Mouse (Mus musculus): ENCODE measurements around the gene Cfap97d1. TPM values are rescaled to one million over a fixed set of nuclear protein-coding genes. Genes with fewer than 3 reads are reported as not detected.
A peak's percentile ranks its signal among the peaks of the same experiment; 100 is the strongest.

Gene Cfap97d1
- polyA plus RNA-seq, 1 experiment from 2014 or later, result not detected

DNA sequence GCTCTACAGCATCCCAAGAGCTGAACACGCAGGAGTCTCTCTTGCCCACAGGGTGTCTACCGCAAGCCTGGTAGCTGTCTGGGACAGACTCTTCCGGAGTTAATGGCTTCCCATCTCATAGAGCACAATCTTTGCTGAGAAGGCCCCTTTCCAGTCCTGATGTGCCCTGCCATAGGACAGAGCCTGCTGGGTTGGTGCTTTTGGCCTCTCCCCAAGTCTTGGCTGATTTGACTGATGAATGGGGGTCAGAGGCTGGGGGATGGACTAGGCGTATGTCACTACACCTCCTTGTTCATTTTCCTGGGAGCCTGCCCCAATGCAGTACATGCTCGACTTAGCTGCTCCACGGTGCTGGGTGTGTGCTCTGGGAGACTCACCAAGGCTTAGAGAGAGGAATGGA lies 53.7 kb downstream of the Cfap97d1 start:
- Histone ChIP-seq H3K36me3 (ENCODE audit: control insufficient read depth, insufficient read depth, low read length) (no peaks in the 10 kb centered on the region), H3K9ac (ENCODE audit: low read length) (no peak overlapping the region), H3K27ac (ENCODE audit: low read depth) (no peak overlapping the region), H3K4me1 (replicated peaks; ENCODE audit: control insufficient read depth, insufficient read depth, low read length) (no peaks in the 10 kb centered on the region; the same call in 1 of the 2 replicates), H3K27me3 (replicated peaks; ENCODE audit: control insufficient read depth, insufficient read depth, low read length) (no peaks in the 10 kb centered on the region), H3K9me3 (ENCODE audit: control insufficient read depth, low read length) (no peaks in the 10 kb centered on the region), H3K4me3 (ENCODE audit: low read depth, low read length) (no peak overlapping the region), H3K4me2 (ENCODE audit: low read length) (no peak overlapping the region)
- no peak for DNase-seq (ENCODE audit: low spot score)
- WGBS, result 71% methylated on average over 6 of the region's 6 CpGs
- ATAC-seq (replicated peaks; ENCODE audit: low FRiP score, low TSS enrichment, low read depth), result no peak

DNA sequence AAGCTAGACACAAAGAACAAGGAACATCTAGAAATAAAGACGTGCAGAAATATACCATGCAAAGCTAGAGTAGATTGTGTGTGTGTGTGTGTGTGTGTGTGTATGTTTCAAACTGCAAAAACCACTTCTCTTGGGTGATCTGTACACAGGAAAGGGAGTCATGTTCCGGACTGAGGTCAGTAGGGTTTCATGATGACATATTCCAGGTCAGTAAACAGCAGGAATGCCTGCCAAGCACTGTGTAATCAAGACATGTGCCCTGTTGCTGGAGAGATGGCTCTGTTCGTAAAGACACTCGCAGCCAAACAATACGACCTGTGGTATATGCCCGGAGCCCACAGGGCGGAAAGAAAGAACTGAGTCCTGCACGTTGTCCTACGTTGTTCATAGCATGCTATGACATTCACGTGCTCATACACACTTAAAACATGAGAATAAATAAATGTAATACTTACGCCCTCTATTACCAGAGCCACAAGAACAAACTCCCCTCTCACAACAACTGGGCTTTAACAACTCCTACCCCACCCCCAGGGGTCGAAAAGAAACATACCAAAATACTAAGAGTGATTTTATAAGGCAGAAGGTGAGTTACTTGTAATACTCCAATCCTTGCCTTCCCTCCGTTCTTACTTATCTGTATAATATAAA lies 55.5 kb downstream of the Cfap97d1 start:
- Histone ChIP-seq H3K4me3 (ENCODE audit: low read depth, low read length) (no peak overlapping the region), H3K9me3 (ENCODE audit: control insufficient read depth, low read length) (no peaks in the 10 kb centered on the region), H3K27me3 (replicated peaks; ENCODE audit: control insufficient read depth, insufficient read depth, low read length) (no peaks in the 10 kb centered on the region), H3K27ac (ENCODE audit: low read depth) (no peak overlapping the region), H3K9ac (ENCODE audit: low read length) (no peak overlapping the region), H3K36me3 (ENCODE audit: control insufficient read depth, insufficient read depth, low read length) (no peaks in the 10 kb centered on the region), H3K4me2 (ENCODE audit: low read length) (peak overlapping the region; percentile 9), H3K4me1 (replicated peaks; ENCODE audit: control insufficient read depth, insufficient read depth, low read length) (no peaks in the 10 kb centered on the region; the same call in 1 of the 2 replicates)
- DNase-seq (ENCODE audit: low spot score), result no peak
- 42% methylated on average over 13 of the region's 13 CpGs for WGBS
- ATAC-seq (replicated peaks; ENCODE audit: low FRiP score, low TSS enrichment, low read depth), result no peak

DNA sequence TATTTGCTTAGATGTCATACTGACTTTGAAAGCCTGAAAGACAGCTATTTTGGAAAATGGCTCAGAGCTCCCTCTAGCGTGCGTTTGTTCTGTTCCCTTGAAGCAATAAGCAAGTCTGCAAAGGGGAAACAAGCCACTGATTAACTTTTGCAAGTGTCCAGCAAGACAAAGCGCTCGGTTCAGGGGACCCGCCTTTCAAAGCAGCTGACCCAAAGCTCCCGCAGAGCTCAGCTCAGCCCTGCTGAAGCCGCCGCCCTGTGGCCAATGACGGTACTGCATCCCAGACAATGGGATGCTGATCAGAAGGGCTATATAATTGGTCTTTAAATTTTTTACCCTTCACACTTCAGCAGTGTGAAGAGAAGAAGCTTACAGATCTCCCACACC lies 56.1 kb downstream of the Cfap97d1 start:
- H3K36me3 ChIP-seq (ENCODE audit: control insufficient read depth, insufficient read depth, low read length), result no peaks in the 10 kb centered on the region
- no peak overlapping the region for H3K4me3 ChIP-seq (ENCODE audit: low read depth, low read length)
- H3K9me3 ChIP-seq (ENCODE audit: control insufficient read depth, low read length), result 0 out of 2 replicates have a peak, but pooled peaks cover 4% of the 10 kb centered on the region
- H3K4me2 ChIP-seq (ENCODE audit: low read length), result peak overlapping the region; percentile 9
- no peaks in the 10 kb centered on the region; the same call in 1 of the 2 replicates for H3K4me1 ChIP-seq (replicated peaks; ENCODE audit: control insufficient read depth, insufficient read depth, low read length)
- ATAC-seq (replicated peaks; ENCODE audit: low FRiP score, low TSS enrichment, low read depth), result peak; percentile 89
- no peaks in the 10 kb centered on the region for H3K27me3 ChIP-seq (replicated peaks; ENCODE audit: control insufficient read depth, insufficient read depth, low read length)
- H3K9ac ChIP-seq (ENCODE audit: low read length), result no peak overlapping the region
- peak; percentile 97 for DNase-seq (ENCODE audit: low spot score)
- under 1% methylated on average over 9 of the region's 9 CpGs for WGBS
- no peak overlapping the region for H3K27ac ChIP-seq (ENCODE audit: low read depth)

DNA sequence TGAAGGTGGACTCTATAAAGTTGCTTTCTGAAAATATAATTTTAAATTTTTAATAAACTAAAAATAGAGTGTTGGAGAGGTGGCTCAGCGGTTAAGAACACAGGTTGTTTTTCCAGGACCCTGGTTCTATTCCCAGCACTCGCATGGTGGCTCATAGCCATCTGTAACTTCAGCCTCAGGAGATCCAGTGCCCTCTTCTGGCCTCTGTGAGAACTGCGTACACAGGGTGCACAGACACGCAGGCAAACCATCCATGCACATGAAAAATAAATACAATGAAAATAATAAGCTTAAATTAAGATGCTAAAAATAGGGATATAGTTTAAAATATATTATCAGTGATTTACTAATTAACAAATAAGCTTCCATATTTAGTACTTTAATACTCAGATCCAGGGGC lies 56.6 kb downstream of the Cfap97d1 start:
- ATAC-seq (replicated peaks; ENCODE audit: low FRiP score, low TSS enrichment, low read depth), result no peak
- no peak overlapping the region for H3K4me2 ChIP-seq (ENCODE audit: low read length)

DNA sequence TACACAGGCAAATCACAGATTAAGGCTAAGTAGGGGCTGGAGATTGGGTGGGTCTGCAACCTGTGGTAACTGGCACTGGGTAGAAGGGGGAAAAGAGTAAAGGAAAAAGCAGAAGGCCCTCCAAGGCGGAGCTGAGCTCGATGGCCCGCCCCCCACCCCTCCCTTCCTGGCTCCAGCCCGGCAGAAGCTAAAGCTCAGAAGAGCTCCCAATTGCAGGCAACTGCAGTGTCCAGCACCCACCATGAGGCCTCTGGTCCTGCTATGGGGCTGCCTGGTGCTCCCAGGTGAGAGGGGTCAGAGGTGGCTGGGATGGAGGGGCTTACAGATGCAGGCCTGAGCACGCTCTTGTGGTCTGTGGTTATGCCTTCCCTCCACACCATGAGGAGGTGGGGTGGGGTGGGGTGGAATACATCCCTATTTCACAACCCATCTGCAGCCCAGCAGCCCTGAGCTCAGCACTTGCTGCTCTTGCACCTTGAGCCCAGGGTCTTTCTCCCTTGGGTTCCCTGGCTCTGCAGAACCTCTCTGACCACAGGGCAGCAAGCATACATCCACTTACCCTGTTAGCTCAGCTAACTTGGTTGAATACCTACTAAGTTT lies 57.4 kb downstream of the Cfap97d1 start, which contains the start of gene Cd300lg:
Gene Cd300lg, plus strand, starts transcription at position 160 of the 600 bp plus-strand sequence.
- H3K9me3 ChIP-seq (ENCODE audit: control insufficient read depth, low read length), result peaks cover 11% of the 10 kb centered on the region; the same call in 1 of the 2 replicates

More for the DNA sequence above, 56.6 kb downstream of the Cfap97d1 start:
- Histone ChIP-seq H3K9ac (ENCODE audit: low read length) (no peak overlapping the region), H3K27ac (ENCODE audit: low read depth) (no peak overlapping the region), H3K27me3 (replicated peaks; ENCODE audit: control insufficient read depth, insufficient read depth, low read length) (no peaks in the 10 kb centered on the region), H3K9me3 (ENCODE audit: control insufficient read depth, low read length) (peaks cover 9% of the 10 kb centered on the region; the same call in 1 of the 2 replicates), H3K4me3 (ENCODE audit: low read depth, low read length) (no peak overlapping the region), H3K4me1 (replicated peaks; ENCODE audit: control insufficient read depth, insufficient read depth, low read length) (no peaks in the 10 kb centered on the region; the same call in 1 of the 2 replicates), H3K36me3 (ENCODE audit: control insufficient read depth, insufficient read depth, low read length) (no peaks in the 10 kb centered on the region)
- 71% methylated on average over 4 of the region's 4 CpGs for WGBS
- no peak for DNase-seq (ENCODE audit: low spot score)

More for the DNA sequence above, 57.4 kb downstream of the Cfap97d1 start, which contains the start of gene Cd300lg:
- Histone ChIP-seq H3K4me3 (ENCODE audit: low read depth, low read length) (no peak within 1 kb of the TSS), H3K27me3 (replicated peaks; ENCODE audit: control insufficient read depth, insufficient read depth, low read length) (no peaks in the 10 kb centered on the region), H3K4me1 (replicated peaks; ENCODE audit: control insufficient read depth, insufficient read depth, low read length) (no peaks in the 10 kb centered on the region; the same call in 1 of the 2 replicates), H3K36me3 (ENCODE audit: control insufficient read depth, insufficient read depth, low read length) (no peaks in the 10 kb centered on the region), H3K27ac (ENCODE audit: low read depth) (no peak within 1 kb of the TSS), H3K9ac (ENCODE audit: low read length) (no peak within 1 kb of the TSS), H3K4me2 (ENCODE audit: low read length) (no peak within 1 kb of the TSS)
- ATAC-seq (replicated peaks; ENCODE audit: low FRiP score, low TSS enrichment, low read depth) (no peak), DNase-seq (ENCODE audit: low spot score) (no peak)
- WGBS, result 50% methylated on average over 5 of the region's 5 CpGs

Other genes starting within 250 kb of the Cfap97d1 start
- 5.5 and 6.2 TPM in 2 replicates for gene Etv4, start 198.9 kb upstream of the Cfap97d1 start, polyA plus RNA-seq (2014; fragmentation: Nextera tagmentation; extraction: Ambion mirVana)
- gene Meox1, start 89.9 kb upstream of the Cfap97d1 start, polyA plus RNA-seq (2014; fragmentation: Nextera tagmentation; extraction: Ambion mirVana), result 3.3 and 4.0 TPM in 2 replicates
- gene Sost, start 17.3 kb upstream of the Cfap97d1 start, polyA plus RNA-seq (2014; fragmentation: Nextera tagmentation; extraction: Ambion mirVana), result not detected in 2 replicates
- 25.3 and 27.0 TPM in 2 replicates for gene Dusp3, start 2.7 kb downstream of the Cfap97d1 start, polyA plus RNA-seq (2014; fragmentation: Nextera tagmentation; extraction: Ambion mirVana)
- 11.0 and 12.2 TPM in 2 replicates for gene Mpp3, start 44.2 kb downstream of the Cfap97d1 start, polyA plus RNA-seq (2014; fragmentation: Nextera tagmentation; extraction: Ambion mirVana)
- 0.31 and 0.51 TPM in 2 replicates for gene Cd300lg, start 57.2 kb downstream of the Cfap97d1 start, polyA plus RNA-seq (2014; fragmentation: Nextera tagmentation; extraction: Ambion mirVana)
- gene Mpp2, start 104.2 kb downstream of the Cfap97d1 start, polyA plus RNA-seq (2014; fragmentation: Nextera tagmentation; extraction: Ambion mirVana), result 7.0 TPM in 2 replicates
- 2.0 TPM in 1 of 2 replicates, not detected in the other for gene Ppy, start 117.0 kb downstream of the Cfap97d1 start, polyA plus RNA-seq (2014; fragmentation: Nextera tagmentation; extraction: Ambion mirVana)
- 41.5 TPM in 1 of 2 replicates, not detected in the other for gene Pyy, start 123.6 kb downstream of the Cfap97d1 start, polyA plus RNA-seq (2014; fragmentation: Nextera tagmentation; extraction: Ambion mirVana)
- 1.7 and 3.4 TPM in 2 replicates for gene Nags, start 161.2 kb downstream of the Cfap97d1 start, polyA plus RNA-seq (2014; fragmentation: Nextera tagmentation; extraction: Ambion mirVana)
- gene Tmem101, start 172.1 kb downstream of the Cfap97d1 start, polyA plus RNA-seq (2014; fragmentation: Nextera tagmentation; extraction: Ambion mirVana), result 22.6 and 27.1 TPM in 2 replicates
- 88.4 and 89.9 TPM in 2 replicates for gene Lsm12, start 201.0 kb downstream of the Cfap97d1 start, polyA plus RNA-seq (2014; fragmentation: Nextera tagmentation; extraction: Ambion mirVana)
- 36.0 and 37.4 TPM in 2 replicates for gene G6pc3, start 205.3 kb downstream of the Cfap97d1 start, polyA plus RNA-seq (2014; fragmentation: Nextera tagmentation; extraction: Ambion mirVana)
- 45.4 and 53.2 TPM in 2 replicates for gene Hdac5, start 245.9 kb downstream of the Cfap97d1 start, polyA plus RNA-seq (2014; fragmentation: Nextera tagmentation; extraction: Ambion mirVana)

Measured in intestine, embryonic 14.5 days (tissue).